In genomic region chr2:168954376-168954775, GRCm38 (mm10) we compare ENCODE assay signal across 8 mouse cellular contexts. TPM values are rescaled to one million over a fixed set of nuclear protein-coding genes. Genes with fewer than 3 reads are reported as not detected.
A peak's percentile ranks its signal among the peaks of the same experiment; 100 is the strongest.
DNase-seq lines count a peak whose midpoint lies in the region; ATAC-seq lines count a peak whose summit lies in the region.

No protein-coding gene starts in this region.

- peaks cover 34% of the 10 kb centered on the region for H3K36me3 ChIP-seq in erythroblast, embryonic 14.5 days (ENCODE audit: control insufficient read depth)
- H3K36me3 ChIP-seq in forebrain, embryonic 14.5 days (ENCODE audit: control insufficient read depth, insufficient read depth, low read length) = peaks cover 14% of the 10 kb centered on the region
- H3K36me3 ChIP-seq in limb, embryonic 15.5 days = peaks cover 28% of the 10 kb centered on the region
- peaks cover 15% of the 10 kb centered on the region for H3K36me3 ChIP-seq in neural tube, embryonic 15.5 days

- WGBS in forebrain, embryonic 14.5 days = 9% methylated on average over 8 of the region's 8 CpGs
- WGBS in limb, embryonic 15.5 days = 5% methylated on average over 8 of the region's 8 CpGs
- WGBS in neural tube, embryonic 15.5 days = 12% methylated on average over 8 of the region's 8 CpGs

- intact Hi-C loops in left cerebral cortex, postnatal 4 days (cut with DNase I) = no loop called here

- peak overlapping the region; percentile 92 for H3K9ac ChIP-seq in forebrain, embryonic 14.5 days (ENCODE audit: low read length)
- peak overlapping the region; percentile 83 for H3K9ac ChIP-seq in limb, embryonic 15.5 days
- H3K9ac ChIP-seq in neural tube, embryonic 15.5 days (replicated peaks) = peak overlapping the region; percentile 82

- no peaks in the 10 kb centered on the region for H3K9me3 ChIP-seq in erythroblast, embryonic 14.5 days (ENCODE audit: control insufficient read depth, low read length)
- no peaks in the 10 kb centered on the region for H3K9me3 ChIP-seq in forebrain, embryonic 14.5 days (replicated peaks; ENCODE audit: control insufficient read depth, low read length)
- H3K9me3 ChIP-seq in limb, embryonic 15.5 days = no peaks in the 10 kb centered on the region
- no peaks in the 10 kb centered on the region for H3K9me3 ChIP-seq in neural tube, embryonic 15.5 days (replicated peaks)

- H3K27ac ChIP-seq in forebrain, embryonic 14.5 days (ENCODE audit: low read depth, low read length) = no peak overlapping the region
- H3K27ac ChIP-seq in limb, embryonic 15.5 days = peak overlapping the region; percentile 84; the same call in 1 of the 2 replicates
- H3K27ac ChIP-seq in neural tube, embryonic 15.5 days (replicated peaks) = peak overlapping the region; percentile 82; the same call in 1 of the 2 replicates

- no peak for ATAC-seq in erythroblast, adult 5-6 weeks (replicated peaks; ENCODE audit: low FRiP score, poor library complexity, severe bottlenecking)
- ATAC-seq in forebrain, embryonic 14.5 days = no peak
- no peak for ATAC-seq in limb, embryonic 15.5 days (ENCODE audit: insufficient number of reproducible peaks, low FRiP score, low TSS enrichment, low read depth)
- ATAC-seq in neural tube, embryonic 15.5 days (ENCODE audit: low FRiP score) = no peak

- no peaks in the 10 kb centered on the region for H3K27me3 ChIP-seq in erythroblast, embryonic 14.5 days (ENCODE audit: control insufficient read depth)
- no peaks in the 10 kb centered on the region for H3K27me3 ChIP-seq in forebrain, embryonic 14.5 days (replicated peaks; ENCODE audit: control insufficient read depth, insufficient read depth, low read length)
- H3K27me3 ChIP-seq in limb, embryonic 15.5 days = no peaks in the 10 kb centered on the region
- H3K27me3 ChIP-seq in neural tube, embryonic 15.5 days (replicated peaks) = no peaks in the 10 kb centered on the region

- peak overlapping the region; percentile 77 for H3K4me3 ChIP-seq in erythroblast, embryonic 14.5 days (replicated peaks)
- peak overlapping the region; percentile 77 for H3K4me3 ChIP-seq in forebrain, embryonic 14.5 days (ENCODE audit: low read depth, low read length)
- H3K4me3 ChIP-seq in limb, embryonic 15.5 days = peak overlapping the region; percentile 72
- H3K4me3 ChIP-seq in neural tube, embryonic 15.5 days (replicated peaks) = peak overlapping the region; percentile 62

- DNase-seq in CD4-positive helper T cell, adult 2 months (ENCODE audit: low read depth, low spot score) = peak; percentile 9
- DNase-seq in forebrain, embryonic 14.5 days (ENCODE audit: low spot score) = no peak
- DNase-seq in left cerebral cortex, postnatal 4 days = no peak
- DNase-seq in urinary bladder, postnatal 10 days (ENCODE audit: low spot score) = no peak

- H3K4me1 ChIP-seq in erythroblast, embryonic 14.5 days (ENCODE audit: control insufficient read depth) = peaks cover 34% of the 10 kb centered on the region
- H3K4me1 ChIP-seq in forebrain, embryonic 14.5 days (ENCODE audit: control insufficient read depth, insufficient read depth, low read length) = peaks cover 8% of the 10 kb centered on the region
- H3K4me1 ChIP-seq in limb, embryonic 15.5 days = peaks cover 18% of the 10 kb centered on the region
- peaks cover 21% of the 10 kb centered on the region for H3K4me1 ChIP-seq in neural tube, embryonic 15.5 days

- peak overlapping the region; percentile 95 for H3K4me2 ChIP-seq in forebrain, embryonic 14.5 days (ENCODE audit: low read length)
- peak overlapping the region; percentile 88 for H3K4me2 ChIP-seq in limb, embryonic 15.5 days
- peak overlapping the region; percentile 95 for H3K4me2 ChIP-seq in neural tube, embryonic 15.5 days

RNA-seq across cellular contexts. Expression of gene Zfp64, which starts 1.0 kb away (rescaled TPM):
- 1.3 and 1.5 TPM in 2 replicates for polyA plus RNA-seq in erythroblast, embryonic 14.5 days (2012)
- 3.1 and 3.5 TPM in 2 replicates for total RNA-seq in erythroblast, adult 5-6 weeks (2015; ENCODE audit: low replicate concordance)
- 4.2 and 4.3 TPM in 2 replicates for total RNA-seq in erythroblast, adult 5-6 weeks (2017; ENCODE audit: low replicate concordance)
- polyA plus RNA-seq in forebrain, embryonic 14.5 days (2014; fragmentation: Nextera tagmentation; extraction: Ambion mirVana) = 29.7 and 36.6 TPM in 2 replicates
- 45.9 and 48.6 TPM in 2 replicates for polyA plus RNA-seq in limb, embryonic 15.5 days (2015; fragmentation: Nextera tagmentation; extraction: Ambion mirVana)
- polyA plus RNA-seq in neural tube, embryonic 15.5 days (2015; fragmentation: Nextera tagmentation; extraction: Ambion mirVana) = 24.1 and 28.4 TPM in 2 replicates
- total RNA-seq in left cerebral cortex, postnatal 4 days (2021) = 10 to 100 TPM; 21.2 to 23.7 TPM
